Mouse (Mus musculus): ENCODE data around the gene Dhx16. TPM values are rescaled to one million over a fixed set of nuclear protein-coding genes. Genes with fewer than 3 reads are reported as not detected.

Dhx16 gene
- polyA plus RNA-seq, 1 experiment, result 50.1 TPM

- no peak overlapping the region for H3K4me3 ChIP-seq (ENCODE audit: insufficient read depth, low read depth, low read length)
- no peak for TF ChIP-seq CTCF (conservative IDR thresholded peaks at IDR 0.05; ENCODE audit: insufficient read depth, insufficient read length, low read depth, low read length)
- TF ChIP-seq POLR2A (IDR thresholded peaks at IDR 0.05; ENCODE audit: low read depth, low read length), result no peak
- no peaks in the 10 kb centered on the region for H3K36me3 ChIP-seq (ENCODE audit: control insufficient read depth, insufficient read depth, low read length)
- WGBS, result 76% methylated on average over 3 of the region's 3 CpGs
- H3K27me3 ChIP-seq (replicated peaks; ENCODE audit: control insufficient read depth, insufficient read depth, low read length), result no peaks in the 10 kb centered on the region
- DNase-seq, result no peak
- peaks cover 18% of the 10 kb centered on the region; the same call in 1 of the 2 replicates for H3K4me1 ChIP-seq (ENCODE audit: control insufficient read depth, insufficient read depth, low read length)
- no peak overlapping the region for H3K27ac ChIP-seq (ENCODE audit: insufficient read depth, low read depth, low read length)
Measured at GRCm38 (mm10) chr17:35900636-35901035, 21.0 kb downstream of the Dhx16 start.

GRCm38 (mm10) chr17:35903343-35903991, 23.8 kb downstream of the Dhx16 start:
- H3K36me3 ChIP-seq (ENCODE audit: control insufficient read depth, insufficient read depth, low read length), result no peaks in the 10 kb centered on the region
- peak; percentile 80 for DNase-seq
- no peak for TF ChIP-seq CTCF (conservative IDR thresholded peaks at IDR 0.05; ENCODE audit: insufficient read depth, insufficient read length, low read depth, low read length)
- TF ChIP-seq POLR2A (IDR thresholded peaks at IDR 0.05; ENCODE audit: low read depth, low read length), result no peak
- H3K4me1 ChIP-seq (ENCODE audit: control insufficient read depth, insufficient read depth, low read length), result peaks cover 11% of the 10 kb centered on the region; the same call in 1 of the 2 replicates
- no peak overlapping the region for H3K4me3 ChIP-seq (ENCODE audit: insufficient read depth, low read depth, low read length)
- WGBS, result 50% methylated on average over 9 of the region's 9 CpGs
- H3K27me3 ChIP-seq (replicated peaks; ENCODE audit: control insufficient read depth, insufficient read depth, low read length), result no peaks in the 10 kb centered on the region
- peak overlapping the region; percentile 6; the same call in 1 of the 2 replicates for H3K27ac ChIP-seq (ENCODE audit: insufficient read depth, low read depth, low read length)

- H3K36me3 ChIP-seq (ENCODE audit: control insufficient read depth, insufficient read depth, low read length), result no peaks in the 10 kb centered on the region
- H3K27ac ChIP-seq (ENCODE audit: insufficient read depth, low read depth, low read length), result peak overlapping the region; percentile 6; the same call in 1 of the 2 replicates
- no peak overlapping the region for H3K4me3 ChIP-seq (ENCODE audit: insufficient read depth, low read depth, low read length)
- peaks cover 11% of the 10 kb centered on the region; the same call in 1 of the 2 replicates for H3K4me1 ChIP-seq (ENCODE audit: control insufficient read depth, insufficient read depth, low read length)
- TF ChIP-seq CTCF (conservative IDR thresholded peaks at IDR 0.05; ENCODE audit: insufficient read depth, insufficient read length, low read depth, low read length) (no peak), POLR2A (IDR thresholded peaks at IDR 0.05; ENCODE audit: low read depth, low read length) (no peak)
- H3K27me3 ChIP-seq (replicated peaks; ENCODE audit: control insufficient read depth, insufficient read depth, low read length), result no peaks in the 10 kb centered on the region
- WGBS, result 51% methylated on average over 4 of the region's 4 CpGs
- no peak for DNase-seq
Measured at GRCm38 (mm10) chr17:35903992-35904355, 24.4 kb downstream of the Dhx16 start.

- Histone ChIP-seq H3K36me3 (ENCODE audit: control insufficient read depth, insufficient read depth, low read length) (no peaks in the 10 kb centered on the region), H3K27me3 (replicated peaks; ENCODE audit: control insufficient read depth, insufficient read depth, low read length) (no peaks in the 10 kb centered on the region), H3K4me1 (ENCODE audit: control insufficient read depth, insufficient read depth, low read length) (peaks cover 11% of the 10 kb centered on the region; the same call in 1 of the 2 replicates), H3K27ac (ENCODE audit: insufficient read depth, low read depth, low read length) (no peak overlapping the region), H3K4me3 (ENCODE audit: insufficient read depth, low read depth, low read length) (no peak overlapping the region)
- 91% methylated on average over 1 of the region's 1 CpGs for WGBS
- no peak for DNase-seq
- TF ChIP-seq POLR2A (IDR thresholded peaks at IDR 0.05; ENCODE audit: low read depth, low read length) (no peak), CTCF (conservative IDR thresholded peaks at IDR 0.05; ENCODE audit: insufficient read depth, insufficient read length, low read depth, low read length) (no peak)
Measured at GRCm38 (mm10) chr17:35905587-35905986, 26.0 kb downstream of the Dhx16 start.

GRCm38 (mm10) chr17:35907609-35908008, 28.0 kb downstream of the Dhx16 start:
- no peak for TF ChIP-seq POLR2A (IDR thresholded peaks at IDR 0.05; ENCODE audit: low read depth, low read length)
- TF ChIP-seq CTCF (conservative IDR thresholded peaks at IDR 0.05; ENCODE audit: insufficient read depth, insufficient read length, low read depth, low read length), result no peak
- Histone ChIP-seq H3K27ac (ENCODE audit: insufficient read depth, low read depth, low read length) (no peak overlapping the region), H3K27me3 (replicated peaks; ENCODE audit: control insufficient read depth, insufficient read depth, low read length) (no peaks in the 10 kb centered on the region), H3K4me3 (ENCODE audit: insufficient read depth, low read depth, low read length) (no peak overlapping the region), H3K4me1 (ENCODE audit: control insufficient read depth, insufficient read depth, low read length) (peaks cover 11% of the 10 kb centered on the region; the same call in 1 of the 2 replicates), H3K36me3 (ENCODE audit: control insufficient read depth, insufficient read depth, low read length) (no peaks in the 10 kb centered on the region)
- WGBS, result 68% methylated on average over 2 of the region's 2 CpGs
- DNase-seq, result no peak

GRCm38 (mm10) chr17:35909186-35909918, 29.7 kb downstream of the Dhx16 start:
- H3K4me3 ChIP-seq (ENCODE audit: insufficient read depth, low read depth, low read length), result peak overlapping the region; percentile 58
- peaks cover under 1% of the 10 kb centered on the region; the same call in 1 of the 2 replicates for H3K4me1 ChIP-seq (ENCODE audit: control insufficient read depth, insufficient read depth, low read length)
- DNase-seq, result no peak
- WGBS, result 13% methylated on average over 20 of the region's 20 CpGs
- H3K27me3 ChIP-seq (replicated peaks; ENCODE audit: control insufficient read depth, insufficient read depth, low read length), result no peaks in the 10 kb centered on the region
- H3K36me3 ChIP-seq (ENCODE audit: control insufficient read depth, insufficient read depth, low read length), result no peaks in the 10 kb centered on the region
- TF ChIP-seq CTCF (conservative IDR thresholded peaks at IDR 0.05; ENCODE audit: insufficient read depth, insufficient read length, low read depth, low read length) (no peak), POLR2A (IDR thresholded peaks at IDR 0.05; ENCODE audit: low read depth, low read length) (no peak)
- peak overlapping the region; percentile 14; the same call in 1 of the 2 replicates for H3K27ac ChIP-seq (ENCODE audit: insufficient read depth, low read depth, low read length)

GRCm38 (mm10) chr17:35909919-35910369, 30.3 kb downstream of the Dhx16 start, which contains the start of gene Atat1:
Gene Atat1, minus strand, starts transcription at chr17:35910075.
- Histone ChIP-seq H3K4me3 (ENCODE audit: insufficient read depth, low read depth, low read length) (peak within 1 kb of the TSS; percentile 58), H3K27ac (ENCODE audit: insufficient read depth, low read depth, low read length) (peak within 1 kb of the TSS; percentile 14; the same call in 1 of the 2 replicates), H3K36me3 (ENCODE audit: control insufficient read depth, insufficient read depth, low read length) (no peaks in the 10 kb centered on the region), H3K4me1 (ENCODE audit: control insufficient read depth, insufficient read depth, low read length) (no peaks in the 10 kb centered on the region), H3K27me3 (replicated peaks; ENCODE audit: control insufficient read depth, insufficient read depth, low read length) (no peaks in the 10 kb centered on the region)
- no peak for TF ChIP-seq CTCF (conservative IDR thresholded peaks at IDR 0.05; ENCODE audit: insufficient read depth, insufficient read length, low read depth, low read length)
- peak; percentile 54 for TF ChIP-seq POLR2A (IDR thresholded peaks at IDR 0.05; ENCODE audit: low read depth, low read length)
- 3% methylated on average over 25 of the region's 25 CpGs for WGBS
- DNase-seq, result peak; percentile 97
